Mouse (Mus musculus): ENCODE measurements around the gene Olfr67.
"Not testable (repeated sequence)": the region's sequence is repeated elsewhere in the genome, so short reads cannot be mapped to it uniquely, and the experiment has no call there.

Gene Olfr67

DNA sequence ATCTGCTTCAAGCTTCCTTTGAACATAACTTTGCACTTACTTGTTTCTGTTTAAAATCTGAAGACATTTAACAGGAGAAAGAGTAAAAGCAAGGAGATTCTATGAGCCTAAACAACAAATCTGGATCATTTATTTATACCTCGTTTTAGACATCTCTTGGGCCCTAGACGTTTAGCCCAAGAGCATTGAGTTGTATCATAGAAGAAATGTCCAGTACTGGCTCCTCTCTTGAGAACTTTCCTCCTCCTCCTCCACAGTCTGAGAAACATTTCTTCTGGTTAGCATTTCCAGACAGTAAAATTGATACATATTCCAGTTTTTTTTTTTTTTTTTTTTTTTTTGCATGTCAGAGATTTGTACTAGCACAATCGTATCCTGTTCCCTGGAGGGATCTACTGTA, at the start of gene Olfr67:
Olfr67 (minus strand) TSS at position 101 of the 400 bp plus-strand sequence.
- in situ Hi-C loops (cut with MboI), result no loop called here

DNA sequence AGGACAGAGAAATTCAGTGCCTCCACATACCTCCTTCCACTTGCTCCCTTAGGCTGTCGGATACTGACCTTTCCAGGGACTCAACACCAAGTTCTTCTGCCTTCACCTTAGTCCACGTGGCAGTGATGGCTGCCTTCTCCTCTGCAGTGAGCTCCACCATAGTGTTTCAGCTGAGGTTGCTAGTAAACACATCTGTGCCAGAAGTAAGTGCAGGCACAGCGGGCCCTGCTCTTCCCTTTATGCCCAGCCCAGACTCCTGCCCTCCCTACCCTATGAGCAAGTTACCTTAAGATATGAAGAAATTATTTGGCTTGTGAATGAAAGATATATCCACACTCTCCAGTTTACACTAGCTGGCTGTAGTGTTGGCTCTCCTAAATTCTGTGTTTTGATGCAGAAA, 48.6 kb upstream of the Olfr67 start, which contains the start of gene Hbb-bh2:
Hbb-bh2 (minus strand) TSS at position 253 of the 400 bp plus-strand sequence.
- in situ Hi-C loops (cut with MboI), result no loop called here

- in situ Hi-C loops (cut with MboI), result no loop called here
Measured at GRCm38 (mm10) chr7:103827808-103828207, 36.2 kb upstream of the Olfr67 start, which contains the start of gene Hbb-bs. TSS of gene Hbb-bs (minus strand) at chr7:103828096.

DNA sequence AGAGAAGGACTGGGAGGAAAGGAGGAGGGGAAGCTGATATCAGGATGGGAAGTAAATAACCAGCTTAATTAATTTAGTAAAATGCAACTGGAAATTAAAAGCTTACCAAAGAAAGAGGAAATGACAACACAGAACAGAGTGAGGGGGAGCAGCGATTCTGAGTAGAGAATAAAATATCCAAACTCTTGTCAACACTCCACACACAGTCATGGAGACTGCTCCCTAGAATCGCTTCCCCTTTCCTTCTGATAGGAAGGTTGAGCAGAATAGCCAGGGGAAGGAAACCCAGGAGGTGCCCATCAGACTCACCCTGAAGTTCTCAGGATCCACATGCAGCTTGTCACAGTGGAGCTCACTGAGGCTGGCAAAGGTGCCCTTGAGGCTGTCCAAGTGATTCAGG, 35.5 kb upstream of the Olfr67 start:
- in situ Hi-C loops (cut with MboI), result not testable (repeated sequence)

DNA sequence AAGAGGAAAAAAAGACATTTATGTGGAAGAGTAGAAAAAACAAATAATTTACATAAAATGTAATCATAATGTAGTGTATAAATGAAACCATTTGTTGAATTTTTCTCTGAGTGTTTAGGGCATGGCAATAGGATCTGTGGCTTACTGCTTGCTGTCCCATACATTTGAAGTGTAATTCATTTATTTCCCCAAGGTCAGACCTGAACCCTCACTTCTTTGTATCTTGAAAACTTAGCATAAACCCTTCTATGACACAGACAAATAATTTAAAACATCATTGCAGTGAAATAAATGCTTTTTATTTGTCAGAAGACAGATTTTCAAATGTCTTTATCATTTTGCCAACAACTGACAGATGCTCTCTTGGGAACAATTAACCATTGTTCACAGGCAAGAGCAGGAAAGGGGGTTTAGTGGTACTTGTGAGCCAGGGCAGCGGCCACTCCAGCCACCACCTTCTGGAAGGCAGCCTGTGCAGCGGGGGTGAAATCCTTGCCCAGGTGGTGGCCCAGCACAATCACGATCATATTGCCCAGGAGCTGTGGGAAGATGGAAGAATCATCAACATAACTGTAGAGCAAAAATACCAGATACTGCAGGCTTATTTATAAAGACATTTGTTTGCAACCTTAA, 34.8 kb upstream of the Olfr67 start:
- in situ Hi-C loops (cut with MboI), result no loop called here

GRCm38 (mm10) chr7:103825536-103826254, 34.1 kb upstream of the Olfr67 start:
- in situ Hi-C loops (cut with MboI), result no loop called here

GRCm38 (mm10) chr7:103824597-103824996, 33.0 kb upstream of the Olfr67 start:
- in situ Hi-C loops (cut with MboI), result no loop called here

DNA sequence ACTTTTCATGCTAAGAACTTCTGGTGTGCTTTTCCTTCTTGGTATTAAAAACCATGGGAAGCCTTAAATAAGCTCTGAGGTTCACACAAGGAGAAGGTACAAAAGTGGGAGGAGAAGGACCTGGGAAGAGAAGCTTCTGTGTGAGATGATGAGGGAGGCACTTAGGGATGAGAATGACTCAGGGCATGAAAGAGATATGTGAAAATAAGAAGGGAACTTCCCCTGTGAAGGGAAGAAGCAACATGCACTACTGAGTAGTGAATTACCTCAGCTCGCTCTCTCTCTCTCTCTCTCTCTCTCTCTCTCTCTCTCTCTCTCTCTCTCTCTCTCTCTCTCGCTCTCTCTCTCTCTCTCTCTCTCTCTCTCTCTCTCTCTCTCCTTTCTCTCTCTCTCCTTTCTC, 23.5 kb upstream of the Olfr67 start:
- in situ Hi-C loops (cut with MboI), result not testable (repeated sequence)

DNA sequence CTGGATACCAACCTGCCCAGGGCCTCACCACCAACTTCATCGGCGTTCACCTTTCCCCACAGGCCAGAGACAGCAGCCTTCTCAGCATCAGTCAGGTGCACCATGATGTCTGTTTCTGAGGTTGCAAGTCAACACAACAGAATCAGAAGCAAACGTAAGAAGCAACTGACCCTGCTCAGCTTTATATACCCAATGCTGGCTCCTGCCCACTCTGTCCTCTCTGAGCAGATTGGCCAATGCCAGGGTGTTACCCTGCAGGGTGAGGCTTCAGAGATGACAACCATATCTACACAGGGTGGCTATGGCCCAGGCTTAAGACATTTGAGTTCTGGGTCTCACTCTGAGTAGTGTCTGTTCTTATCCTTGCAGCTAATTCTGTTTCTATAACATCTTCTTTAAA, 22.1 kb upstream of the Olfr67 start, which contains the start of gene Hbb-bt:
Hbb-bt (minus strand) TSS at position 231 of the 400 bp plus-strand sequence.
- in situ Hi-C loops (cut with MboI), result no loop called here

GRCm38 (mm10) chr7:103813152-103813551, 21.5 kb upstream of the Olfr67 start:
- in situ Hi-C loops (cut with MboI), result not testable (repeated sequence)

DNA sequence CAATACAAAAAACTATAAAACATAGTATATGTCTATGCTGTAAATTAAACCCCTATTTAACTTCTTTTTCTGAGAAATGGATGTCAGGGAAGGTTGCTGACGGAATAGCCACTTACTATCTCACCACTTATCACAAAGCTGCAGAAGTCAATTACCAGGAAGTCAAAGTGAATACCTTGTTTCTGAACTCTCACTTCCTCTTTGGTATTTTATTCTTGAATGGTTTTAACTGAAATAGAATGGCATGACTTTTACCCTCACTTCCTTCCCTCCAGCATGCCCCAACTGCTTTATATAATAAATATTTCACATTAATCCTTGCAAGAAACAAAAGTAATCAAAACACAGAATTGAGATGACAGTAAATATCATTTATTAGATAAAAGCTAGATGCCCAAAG, 20.6 kb upstream of the Olfr67 start:
- in situ Hi-C loops (cut with MboI), result no loop called here

GRCm38 (mm10) chr7:103811223-103811845, 19.7 kb upstream of the Olfr67 start:
- in situ Hi-C loops (cut with MboI), result no loop called here

DNA sequence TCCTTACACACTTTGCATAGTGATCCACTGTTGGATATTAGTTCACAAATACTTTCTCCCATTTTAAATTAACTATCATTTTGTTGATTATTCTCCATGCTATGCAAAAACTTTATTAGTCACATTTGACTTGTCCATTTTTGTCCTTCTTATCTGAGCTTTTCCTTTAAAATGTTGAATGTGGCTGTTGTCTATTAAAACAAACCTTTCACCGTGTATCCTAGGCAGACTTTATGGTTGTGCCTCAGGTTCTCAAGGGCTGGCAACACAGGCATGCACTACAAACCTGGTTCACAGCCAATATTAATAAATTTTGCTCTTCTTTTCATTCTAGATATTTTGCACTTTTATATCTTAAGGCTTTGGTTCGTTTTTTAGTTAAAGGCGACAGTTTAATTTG, 19.1 kb upstream of the Olfr67 start:
- in situ Hi-C loops (cut with MboI), result no loop called here

DNA sequence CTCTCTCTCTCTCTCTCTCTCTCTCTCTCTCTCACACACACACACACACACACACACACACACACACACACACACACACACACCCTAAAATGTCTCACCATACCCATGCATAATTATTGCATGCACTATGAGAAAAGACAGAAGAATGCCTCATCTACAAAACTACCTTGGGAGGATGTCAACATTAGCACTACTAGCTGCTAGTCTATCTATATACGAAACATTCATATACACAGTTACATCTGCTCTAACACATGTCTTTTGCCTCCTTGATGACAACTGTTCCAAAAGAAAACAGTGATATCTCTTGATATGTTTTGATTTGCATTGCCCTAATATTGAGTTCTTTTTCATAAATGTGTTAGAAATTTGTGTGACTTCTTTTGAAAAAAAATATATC, 18.7 kb upstream of the Olfr67 start:
- in situ Hi-C loops (cut with MboI), result no loop called here

DNA sequence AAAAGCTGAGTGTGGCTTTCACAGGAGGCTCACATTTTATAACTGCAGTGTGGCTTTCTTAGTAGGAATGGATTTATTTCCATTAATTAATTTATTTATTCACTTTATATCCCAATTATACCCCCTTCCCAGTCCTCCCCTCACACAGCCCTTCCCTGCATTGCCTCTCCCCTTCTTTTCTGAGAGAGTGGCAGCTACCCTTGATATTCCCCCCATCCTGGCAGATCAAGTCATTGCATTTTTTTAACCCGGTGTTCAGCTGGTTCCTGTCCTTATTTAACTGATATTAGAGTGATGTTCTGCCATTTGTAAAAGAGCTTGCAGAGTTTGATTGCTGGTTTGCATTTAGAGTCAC, 18.2 kb upstream of the Olfr67 start:
- in situ Hi-C loops (cut with MboI), result loop anchor here (10.0 kb wide), 1 partner anchor 55 kb away; no protein-coding TSS in a partner anchor

DNA sequence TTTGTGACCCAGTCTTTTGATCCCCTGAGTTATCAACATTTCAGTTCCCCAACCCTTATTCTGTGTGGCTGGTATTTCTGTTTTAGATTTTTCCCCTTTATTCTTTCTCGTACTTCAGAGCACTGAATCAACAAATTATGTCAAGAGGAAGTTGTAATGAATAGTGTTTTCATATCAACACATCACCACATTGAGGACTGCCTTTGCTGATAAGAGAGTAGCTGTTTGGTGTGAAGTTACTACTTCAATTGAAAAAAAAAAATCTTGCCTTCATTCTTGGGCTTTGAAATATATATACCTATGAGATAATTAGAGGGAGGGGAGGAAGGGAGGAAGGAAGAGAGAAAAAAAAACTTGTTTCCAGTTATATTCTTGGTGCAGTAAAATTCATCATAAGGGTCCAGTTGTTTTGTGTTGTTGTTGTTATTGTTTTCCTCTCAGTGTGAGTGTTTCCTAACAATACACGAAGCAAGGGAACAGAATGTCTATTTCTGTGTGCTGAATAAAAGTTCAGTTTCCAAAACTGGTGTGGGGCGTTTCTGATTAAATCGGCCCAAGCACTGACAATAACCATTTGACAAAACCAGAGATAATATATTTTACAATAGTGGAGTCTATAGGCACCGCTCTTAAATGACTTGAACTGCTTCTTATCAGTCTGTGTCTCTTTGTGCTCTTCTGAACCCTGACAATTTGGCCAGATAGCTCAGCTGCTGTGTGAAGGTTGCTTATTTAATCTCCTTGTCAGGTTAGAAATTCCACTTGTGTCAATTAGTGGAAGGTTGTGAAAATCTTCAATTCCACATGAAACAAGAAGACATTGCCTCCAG, 17.6 kb upstream of the Olfr67 start:
- in situ Hi-C loops (cut with MboI), result loop anchor here (10.0 kb wide), 1 partner anchor 56 kb away; no protein-coding TSS in a partner anchor

GRCm38 (mm10) chr7:103808120-103808519, 16.5 kb upstream of the Olfr67 start:
- in situ Hi-C loops (cut with MboI), result loop anchor here (10.0 kb wide), 1 partner anchor 57 kb away; no protein-coding TSS in a partner anchor

DNA sequence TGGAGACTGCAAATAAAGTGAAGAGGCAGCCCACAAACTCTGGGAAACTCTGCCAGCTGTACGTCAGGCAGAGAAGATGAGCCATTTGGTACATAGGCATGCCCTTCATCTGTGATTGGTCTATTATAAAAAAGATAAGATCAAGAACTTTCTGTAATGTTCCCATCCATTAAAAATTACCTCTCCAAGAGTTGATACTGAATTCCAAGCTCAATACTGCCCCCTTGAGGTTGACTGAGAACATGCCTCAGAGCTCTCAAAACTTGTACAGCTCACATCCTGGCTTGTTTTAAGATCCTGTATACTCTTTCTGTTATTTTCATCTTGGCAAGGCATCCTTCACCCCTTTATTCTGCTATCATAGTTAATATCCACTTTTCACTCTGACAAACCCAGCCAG, 15.2 kb upstream of the Olfr67 start:
- in situ Hi-C loops (cut with MboI), result loop anchor here (10.0 kb wide), 1 partner anchor 58 kb away; no protein-coding TSS in a partner anchor

DNA sequence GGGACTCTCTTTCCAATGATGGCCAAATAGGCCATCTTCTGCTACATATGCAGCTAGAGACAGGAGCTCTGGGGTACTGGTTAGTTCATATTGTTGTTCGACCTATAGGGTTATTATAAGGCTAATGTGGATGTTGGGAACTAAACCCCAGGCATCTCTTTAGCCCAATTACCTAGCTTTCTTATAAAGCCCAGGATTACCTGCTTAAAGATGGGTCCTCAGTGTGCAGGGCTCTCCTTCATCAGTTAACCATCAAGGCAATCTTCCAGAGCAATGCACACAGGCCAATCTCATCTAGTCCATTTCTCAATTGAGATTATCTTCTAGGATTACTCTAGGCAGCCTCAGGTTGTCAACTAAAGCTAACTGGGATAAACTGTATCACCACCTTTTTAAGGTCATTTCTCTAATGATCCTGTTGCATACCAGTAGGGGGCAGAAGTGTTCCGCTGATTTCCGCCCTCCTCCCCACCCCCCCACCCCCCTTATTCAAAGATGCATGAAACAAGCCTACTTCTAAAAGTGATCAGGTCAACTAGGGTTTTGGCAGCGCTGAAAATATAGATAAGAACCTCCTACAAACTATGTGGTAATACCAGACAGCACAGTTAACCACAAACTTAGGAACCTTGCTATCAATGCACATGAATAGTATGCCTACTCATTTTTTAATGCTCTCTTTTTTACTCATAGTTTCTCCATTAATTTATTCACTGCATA, 1.2 kb upstream of the Olfr67 start:
- in situ Hi-C loops (cut with MboI), result no loop called here

DNA sequence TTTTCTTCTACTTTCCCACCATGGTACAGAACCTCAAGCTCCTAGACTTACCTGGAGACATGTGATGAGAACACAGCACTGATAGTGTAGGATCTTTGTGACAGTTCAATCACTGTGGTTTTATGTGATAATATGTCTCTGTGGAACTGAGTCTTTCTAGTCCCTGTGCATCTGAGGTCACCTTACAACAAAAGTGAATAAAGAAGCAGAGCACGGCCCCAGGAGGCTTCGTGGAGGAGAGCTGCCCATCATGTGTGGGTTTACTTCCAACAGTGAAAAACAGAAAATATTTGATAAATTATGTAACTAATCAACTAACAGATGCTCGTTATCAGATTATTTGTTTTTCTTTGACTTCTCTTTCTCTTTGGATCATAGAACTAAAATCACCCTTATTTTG, 12.0 kb downstream of the Olfr67 start, which contains the start of gene Olfr68:
Olfr68 (minus strand) TSS at position 101 of the 400 bp plus-strand sequence.
- in situ Hi-C loops (cut with MboI), result no loop called here

GRCm38 (mm10) chr7:103777652-103778051, 14.0 kb downstream of the Olfr67 start:
- in situ Hi-C loops (cut with MboI), result not testable (repeated sequence)
